Mouse (Mus musculus) G1E (cell line): ENCODE results near the gene Ecel1. TPM values are rescaled to one million over a fixed set of nuclear protein-coding genes. Genes with fewer than 3 reads are reported as not detected.
A peak's percentile ranks its signal among the peaks of the same experiment; 100 is the strongest.

Experiments used
- ATAC-seq: 2 replicates; pipeline ENCODE4 v1.8.0; 2016; ENCODE audit warnings: mild to moderate bottlenecking; ENCODE audit not compliant: insufficient number of reproducible peaks, poor library complexity, low FRiP score, severe bottlenecking; ENCODE audit errors: extremely low read depth
- DNase-seq: peaks from one replicate; pipeline ENCODE4 v3.0.0; 2012; ENCODE audit warnings: low spot score
- H3K27me3 ChIP-seq: 2 replicates; pipeline ENCODE4 v1.6.1; 2012; ENCODE audit warnings: mild to moderate bottlenecking, low read length, inconsistent platforms; ENCODE audit not compliant: insufficient read depth
- H3K36me3 ChIP-seq: replicated peaks from 2 replicates; pipeline ENCODE3; 2012; ENCODE audit warnings: mild to moderate bottlenecking, inconsistent platforms
- H3K4me1 ChIP-seq: 2 replicates; pipeline ENCODE4 v1.6.1; 2012; ENCODE audit warnings: low read depth, low read length, inconsistent platforms, mixed read lengths; ENCODE audit not compliant: insufficient read depth
- H3K4me3 ChIP-seq: 2 replicates; pipeline ENCODE4 v1.5.1; 2012; ENCODE audit warnings: low read depth, mild to moderate bottlenecking, inconsistent platforms, low read length, moderate library complexity, mixed read lengths
- H3K9me3 ChIP-seq: replicated peaks from 2 replicates; pipeline ENCODE4 v1.6.1; 2012; ENCODE audit warnings: inconsistent platforms
- CTCF ChIP-seq: IDR thresholded peaks from 2 replicates; pipeline ENCODE4 v1.5.1; 2012; ENCODE audit warnings: low read depth, low read length, inconsistent platforms, mixed read lengths
- GATA1 ChIP-seq: IDR thresholded peaks from 2 replicates; pipeline ENCODE4 v1.6.1; 2012; ENCODE audit warnings: borderline replicate concordance, low read length, inconsistent platforms, mixed read lengths
- GATA2 ChIP-seq: IDR thresholded peaks from 2 replicates; pipeline ENCODE4 v1.6.1; 2012; ENCODE audit warnings: low read depth, low read length, inconsistent platforms, borderline replicate concordance
- POLR2AphosphoS5 ChIP-seq: IDR thresholded peaks from 2 replicates; pipeline ENCODE4 v1.6.1; 2012; ENCODE audit warnings: low read depth, low read length, inconsistent platforms; ENCODE audit not compliant: insufficient replicate concordance
- TAL1 ChIP-seq: conservative IDR thresholded peaks from 2 replicates; pipeline ENCODE4 v1.6.1; 2012; ENCODE audit warnings: low read depth, low read length, inconsistent platforms, mixed read lengths
- polyA plus RNA-seq: library from polyadenylated mRNA; stranded (reverse); fragments of >175 nt; gene quantifications from 2 replicates; pipeline ENCODE4 v1.2.3, GENCODE M21; 2012
- total RNA-seq, 2 experiments: library from RNA; stranded (forward) in 1 of 2; stranded (reverse) in 1 of 2; fragments of 200-1000 nt in 1 of 2; fragments of >200 nt in 1 of 2; fragmentation: Nextera tagmentation in 1 of 2; gene quantifications; 2 replicates each; pipeline ENCODE4 v1.2.3; 2014 to 2017

Ecel1 gene
- total and polyA plus RNA-seq, 3 experiments: not detected

DNA sequence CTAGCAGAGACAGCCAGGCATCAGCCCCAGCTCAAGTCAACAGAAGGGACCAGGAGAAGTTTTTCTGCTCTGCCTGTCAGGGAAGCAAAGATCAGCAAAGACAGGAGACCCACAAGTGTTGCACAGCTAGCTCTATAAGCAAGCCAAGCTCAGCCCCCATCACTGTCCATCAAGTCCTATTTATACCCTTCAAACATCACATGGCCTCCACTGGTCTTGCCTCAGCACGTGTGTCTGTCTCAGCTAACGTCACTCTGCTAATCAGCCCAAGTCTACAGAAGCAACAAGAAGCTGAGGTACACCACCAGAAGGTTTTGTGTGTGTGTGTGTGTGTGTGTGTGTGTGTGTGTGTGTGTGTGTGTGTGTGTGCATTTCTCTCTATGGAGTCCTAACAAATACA is 44.5 kb upstream of the Ecel1 start:
- H3K4me3 ChIP-seq: no peak overlapping the region
- no peaks in the 10 kb centered on the region for H3K36me3 ChIP-seq
- DNase-seq: no peak
- ATAC-seq: no peak
- no peaks in the 10 kb centered on the region for H3K4me1 ChIP-seq
- peaks cover 37% of the 10 kb centered on the region for H3K27me3 ChIP-seq
- no peaks in the 10 kb centered on the region for H3K9me3 ChIP-seq
- no peak for TF ChIP-seq GATA1
- TF ChIP-seq TAL1: no peak
- no peak for TF ChIP-seq GATA2
- no peak for TF ChIP-seq POLR2AphosphoS5
- no peak for TF ChIP-seq CTCF

DNA sequence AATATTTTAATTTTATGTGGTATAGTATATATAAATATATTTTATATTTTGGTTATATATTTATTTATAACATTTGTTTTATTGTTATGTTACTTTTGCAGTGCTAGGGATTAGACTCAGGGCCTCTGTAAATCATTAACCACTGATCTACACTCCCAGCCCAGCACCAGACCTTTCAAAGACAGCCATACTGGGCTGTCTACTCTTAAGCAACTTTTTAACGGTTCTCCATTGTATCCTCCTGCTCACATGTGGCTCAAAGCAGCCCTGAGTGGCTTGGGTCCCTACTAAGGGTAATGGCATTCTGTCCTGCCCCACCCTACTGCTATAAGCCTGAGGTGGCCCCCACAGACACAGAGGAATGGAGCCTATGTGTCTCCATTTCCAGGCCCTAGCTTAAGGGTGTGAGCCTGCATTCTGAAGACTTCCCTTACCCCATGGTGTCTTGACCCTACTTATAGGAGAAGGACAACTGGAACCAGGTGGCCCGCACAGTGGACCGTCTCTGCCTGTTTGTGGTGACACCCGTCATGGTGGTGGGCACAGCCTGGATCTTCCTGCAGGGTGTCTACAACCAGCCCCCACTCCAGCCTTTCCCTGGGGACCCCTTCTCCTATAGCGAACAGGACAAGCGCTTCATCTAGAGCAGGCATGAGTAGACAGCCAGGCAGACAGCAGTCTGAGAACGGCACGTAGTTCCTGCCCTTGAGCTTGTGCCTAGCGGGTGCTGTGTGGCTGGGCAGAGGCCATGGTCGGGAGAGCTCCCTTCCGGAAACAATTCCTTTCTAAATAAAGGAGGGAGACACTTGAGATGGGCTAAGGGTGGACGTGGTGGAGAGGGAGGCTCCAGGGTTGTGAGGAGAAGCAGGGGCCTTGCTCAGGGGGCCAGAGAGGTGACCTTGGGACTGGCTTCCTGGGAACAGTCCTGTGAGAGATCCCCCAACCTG is 42.1 kb upstream of the Ecel1 start:
- ATAC-seq (no peak), DNase-seq (no peak)
- no peak overlapping the region for H3K4me3 ChIP-seq
- peaks cover 30% of the 10 kb centered on the region; the same call in 1 of the 2 replicates for H3K27me3 ChIP-seq
- H3K9me3 ChIP-seq: no peaks in the 10 kb centered on the region
- H3K4me1 ChIP-seq: no peaks in the 10 kb centered on the region
- H3K36me3 ChIP-seq: no peaks in the 10 kb centered on the region
- TF ChIP-seq GATA2 (no peak), POLR2AphosphoS5 (no peak), TAL1 (no peak), CTCF (no peak), GATA1 (no peak)

DNA sequence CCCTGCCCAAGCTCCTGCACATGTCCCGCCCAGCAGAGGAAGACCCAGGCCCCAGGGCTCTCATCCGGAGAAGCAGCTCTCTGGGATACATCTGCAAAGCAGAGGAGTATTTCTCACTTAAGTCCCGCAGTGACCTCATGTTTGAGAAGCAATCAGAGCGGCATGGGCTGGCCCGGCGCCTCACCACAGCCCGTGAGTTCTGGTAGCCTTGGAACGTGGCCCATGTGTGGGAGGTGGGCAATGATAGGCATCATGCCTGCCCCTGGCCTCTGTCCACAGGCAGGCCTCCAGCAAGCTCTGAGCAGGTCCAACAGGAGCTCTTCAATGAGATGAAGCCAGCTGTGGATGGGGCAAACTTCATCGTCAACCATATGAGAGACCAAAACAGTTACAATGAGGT is 41.0 kb upstream of the Ecel1 start:
- no peaks in the 10 kb centered on the region for H3K36me3 ChIP-seq
- no peaks in the 10 kb centered on the region for H3K9me3 ChIP-seq
- peaks cover 37% of the 10 kb centered on the region for H3K27me3 ChIP-seq
- TF ChIP-seq TAL1: no peak
- TF ChIP-seq CTCF: no peak
- TF ChIP-seq POLR2AphosphoS5: no peak
- TF ChIP-seq GATA1: no peak
- no peak for TF ChIP-seq GATA2
- ATAC-seq (no peak), DNase-seq (no peak)
- no peak overlapping the region for H3K4me3 ChIP-seq
- no peaks in the 10 kb centered on the region for H3K4me1 ChIP-seq

DNA sequence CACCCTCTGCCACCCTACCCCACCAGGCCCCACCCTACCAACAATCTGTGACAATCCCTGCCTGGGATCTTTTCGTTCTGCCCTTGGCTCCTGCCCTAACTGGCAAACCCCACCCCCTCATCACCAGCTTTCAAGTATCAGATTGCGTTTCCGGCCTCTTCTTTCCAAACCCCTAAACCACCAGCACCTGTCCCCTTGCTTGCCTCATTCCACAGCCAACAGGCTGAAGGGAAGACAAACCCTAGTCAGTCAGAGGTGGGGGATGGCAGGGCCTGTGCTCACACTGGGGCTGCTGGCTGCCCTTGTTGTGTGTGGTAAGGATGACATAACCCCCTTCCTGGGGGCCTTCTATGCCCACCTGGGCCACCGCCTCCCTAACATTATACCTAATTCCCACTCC is 34.1 kb upstream of the Ecel1 start, which contains the start of gene Chrnd:
Gene Chrnd, plus strand, starts transcription at position 179 of the 400 bp plus-strand sequence.
- Histone ChIP-seq H3K9me3 (no peaks in the 10 kb centered on the region), H3K4me3 (no peak within 1 kb of the TSS), H3K4me1 (peaks cover 5% of the 10 kb centered on the region; the same call in 1 of the 2 replicates), H3K36me3 (no peaks in the 10 kb centered on the region), H3K27me3 (peaks cover 57% of the 10 kb centered on the region)
- ATAC-seq (no peak), DNase-seq (no peak)
- TF ChIP-seq TAL1: no peak
- no peak for TF ChIP-seq GATA1
- no peak for TF ChIP-seq CTCF
- no peak for TF ChIP-seq POLR2AphosphoS5
- no peak for TF ChIP-seq GATA2

DNA sequence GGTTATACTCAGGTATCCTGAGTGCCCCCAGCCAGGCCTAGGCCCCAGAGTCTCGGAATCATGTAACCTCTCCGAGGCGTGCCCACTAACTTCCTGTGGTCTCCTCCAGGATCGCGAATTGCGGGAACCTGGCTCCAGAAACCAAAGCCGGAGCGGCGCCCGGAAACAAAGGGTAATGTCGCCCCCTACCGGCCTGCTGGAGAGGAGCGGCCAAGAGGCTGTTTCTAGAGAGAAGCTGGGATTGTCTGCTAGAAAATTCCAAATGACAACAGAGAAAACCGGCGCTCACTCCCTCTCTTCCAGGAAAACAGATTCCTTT is 30.7 kb upstream of the Ecel1 start:
- peaks cover 52% of the 10 kb centered on the region for H3K27me3 ChIP-seq
- peaks cover 9% of the 10 kb centered on the region for H3K4me1 ChIP-seq
- peak; percentile 73 for DNase-seq
- TF ChIP-seq POLR2AphosphoS5 (no peak), GATA2 (no peak), TAL1 (no peak), CTCF (peak; percentile 64; the same call in 1 of the 2 replicates)
- ATAC-seq: no peak
- H3K36me3 ChIP-seq: no peaks in the 10 kb centered on the region
- no peaks in the 10 kb centered on the region for H3K9me3 ChIP-seq
- H3K4me3 ChIP-seq: no peak overlapping the region; the same call in 1 of the 2 replicates

DNA sequence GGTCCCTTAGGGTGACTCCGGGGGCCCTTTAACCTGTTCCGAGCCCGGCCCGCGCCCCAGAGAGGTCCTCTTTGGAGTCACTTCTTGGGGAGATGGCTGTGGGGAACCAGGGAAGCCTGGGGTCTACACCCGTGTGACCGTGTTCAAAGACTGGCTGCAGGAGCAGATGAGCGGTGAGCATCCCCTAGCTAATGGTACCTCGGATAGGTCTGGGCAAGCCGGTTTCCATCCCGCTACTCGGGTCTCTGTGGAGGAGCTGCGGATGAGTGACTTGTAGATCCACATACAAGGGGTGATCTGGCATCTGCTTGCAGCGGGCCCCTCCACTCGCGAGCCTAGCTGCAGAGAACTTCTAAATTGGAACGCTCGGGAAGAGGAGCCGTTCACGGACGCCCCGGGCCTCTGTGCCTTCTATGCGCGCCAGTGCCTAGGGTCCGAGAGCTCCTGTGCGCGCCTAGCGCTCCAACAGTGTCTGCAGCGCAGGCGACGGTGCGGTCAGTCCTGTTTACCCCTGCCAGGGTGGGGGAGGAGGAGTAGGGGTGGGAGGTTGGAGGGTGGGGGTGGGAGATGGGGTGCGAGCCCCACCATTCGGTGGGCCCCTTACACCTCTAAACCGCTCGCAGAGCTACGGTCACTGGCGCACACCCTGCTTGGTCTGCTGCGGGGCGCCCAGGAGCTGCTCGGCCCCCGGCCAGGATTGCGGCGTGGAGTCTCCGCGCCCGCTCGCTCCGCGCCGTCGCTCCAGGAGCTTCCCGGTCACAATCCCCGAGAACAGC is 30.1 kb upstream of the Ecel1 start:
- no peak for ATAC-seq
- no peaks in the 10 kb centered on the region for H3K36me3 ChIP-seq
- no peak overlapping the region; the same call in 1 of the 2 replicates for H3K4me3 ChIP-seq
- H3K27me3 ChIP-seq: peaks cover 50% of the 10 kb centered on the region
- TF ChIP-seq GATA2: no peak
- TF ChIP-seq POLR2AphosphoS5: no peak
- TF ChIP-seq CTCF: no peak
- TF ChIP-seq TAL1: no peak
- no peak for TF ChIP-seq GATA1
- H3K4me1 ChIP-seq: peaks cover 9% of the 10 kb centered on the region
- DNase-seq: no peak
- H3K9me3 ChIP-seq: no peaks in the 10 kb centered on the region
